Mouse (Mus musculus) layer of hippocampus, postnatal 36 days (tissue): ENCODE measurements around the gene Armh3. TPM values are rescaled to one million over a fixed set of nuclear protein-coding genes. Genes with fewer than 3 reads are reported as not detected.

Experiments used
- DNase-seq, 2 experiments: peaks; one replicate each; pipeline ENCODE4 v3.0.0; 2022
- total RNA-seq, 2 experiments: library from RNA; stranded (reverse); gene quantifications; 2 replicates each; pipeline ENCODE4 v1.2.3; 2021

Gene Armh3
- total RNA-seq, 2 experiments from 2014 or later, result 20.3 to 22.4 TPM

- no peak for DNase-seq
Observed at GRCm38 (mm10) chr19:45984379-45984778, 13.9 kb downstream of the Armh3 start.

GRCm38 (mm10) chr19:45960770-45961169, 37.5 kb downstream of the Armh3 start:
- DNase-seq, result no peak

- peak; percentile 13 to 31 for DNase-seq
Observed at GRCm38 (mm10) chr19:45956736-45957135, 41.6 kb downstream of the Armh3 start.

GRCm38 (mm10) chr19:45953286-45953685, 45.0 kb downstream of the Armh3 start:
- DNase-seq, result peak; percentile 10 to 26

- DNase-seq, result no peak
Observed at GRCm38 (mm10) chr19:45949236-45949635, 49.1 kb downstream of the Armh3 start.

- DNase-seq, result peak in 1 of 2 experiments; percentile 14
Observed at GRCm38 (mm10) chr19:45947764-45948163, 50.5 kb downstream of the Armh3 start.

- no peak for DNase-seq
Observed at GRCm38 (mm10) chr19:45947286-45947685, 51.0 kb downstream of the Armh3 start.

GRCm38 (mm10) chr19:45946541-45946940, 51.7 kb downstream of the Armh3 start:
- DNase-seq, result no peak

- DNase-seq, result no peak
Observed at GRCm38 (mm10) chr19:45945986-45946385, 52.3 kb downstream of the Armh3 start.

- no peak for DNase-seq
Observed at GRCm38 (mm10) chr19:45943758-45944157, 54.5 kb downstream of the Armh3 start.

- no peak for DNase-seq
Observed at GRCm38 (mm10) chr19:45938064-45938463, 60.2 kb downstream of the Armh3 start.

GRCm38 (mm10) chr19:45937530-45937929, 60.8 kb downstream of the Armh3 start:
- peak; percentile 29 to 40 for DNase-seq

GRCm38 (mm10) chr19:45927236-45927635, 71.1 kb downstream of the Armh3 start:
- DNase-seq, result no peak

- no peak for DNase-seq
Observed at GRCm38 (mm10) chr19:45926342-45926741, 71.9 kb downstream of the Armh3 start.

GRCm38 (mm10) chr19:45920299-45921090, 77.8 kb downstream of the Armh3 start:
- no peak for DNase-seq

GRCm38 (mm10) chr19:45918406-45918805, 79.9 kb downstream of the Armh3 start:
- peak in 1 of 2 experiments; percentile 38 for DNase-seq

GRCm38 (mm10) chr19:45917856-45918255, 80.4 kb downstream of the Armh3 start:
- peak in 1 of 2 experiments; percentile 50 for DNase-seq

- DNase-seq, result no peak
Observed at GRCm38 (mm10) chr19:45916461-45916860, 81.8 kb downstream of the Armh3 start.

GRCm38 (mm10) chr19:45916026-45916425, 82.3 kb downstream of the Armh3 start:
- DNase-seq, result peak in 1 of 2 experiments; percentile 42

GRCm38 (mm10) chr19:45913036-45913435, 85.3 kb downstream of the Armh3 start:
- no peak for DNase-seq

- DNase-seq, result no peak
Observed at GRCm38 (mm10) chr19:45912376-45912775, 85.9 kb downstream of the Armh3 start.

- DNase-seq, result no peak
Observed at GRCm38 (mm10) chr19:45911236-45912025, 86.9 kb downstream of the Armh3 start.

- no peak for DNase-seq
Observed at GRCm38 (mm10) chr19:45908246-45908645, 90.0 kb downstream of the Armh3 start.

GRCm38 (mm10) chr19:45907416-45907815, 90.9 kb downstream of the Armh3 start:
- no peak for DNase-seq
